ENCODE assay signal across 15 mouse cellular contexts in genomic region chr13:93995423-93995822, GRCm38 (mm10).
"Had no signal": no experiment of that assay in that cellular context is flagged by ENCODE, and none has a peak within 500 bp of the region (broad histone marks: within the 10 kb centered on the region; RNA-seq: fewer than 3 reads in every experiment).

No protein-coding gene starts in this region.

- DNase-seq: kidney, adult 8-10 months; kidney, postnatal 25 days; midbrain, embryonic 14.5 days; right cerebral cortex, postnatal 14 days; thymus, adult 2 months; thymus, postnatal 25 days had no signal

- H3K27ac ChIP-seq: left cerebral cortex, adult 2 months; limb, embryonic 10.5 days; liver, embryonic 14.5 days; midbrain, embryonic 10.5 days; neural tube, embryonic 12.5 days; stomach, embryonic 15.5 days had no signal

- H3K36me3 ChIP-seq: limb, embryonic 10.5 days; lung, embryonic 15.5 days; midbrain, embryonic 10.5 days; neural tube, embryonic 12.5 days; stomach, embryonic 15.5 days had no signal

- H3K9ac ChIP-seq: liver, embryonic 14.5 days; lung, embryonic 15.5 days; neural tube, embryonic 12.5 days; stomach, embryonic 15.5 days had no signal

- ATAC-seq: intestine, postnatal 0 days had no signal

- H3K9me3 ChIP-seq: limb, embryonic 10.5 days; lung, embryonic 15.5 days; neural tube, embryonic 12.5 days; stomach, embryonic 15.5 days had no signal

- H3K4me3 ChIP-seq: left cerebral cortex, adult 2 months; limb, embryonic 10.5 days; lung, embryonic 15.5 days; midbrain, embryonic 10.5 days; myocyte; neural tube, embryonic 12.5 days; stomach, embryonic 15.5 days had no signal

- H3K27me3 ChIP-seq: lung, embryonic 15.5 days; neural tube, embryonic 12.5 days; stomach, embryonic 15.5 days had no signal

- H3K4me2 ChIP-seq: lung, embryonic 15.5 days; neural tube, embryonic 12.5 days; stomach, embryonic 15.5 days had no signal

- H3K4me1 ChIP-seq: neural tube, embryonic 12.5 days; stomach, embryonic 15.5 days had no signal
